Mouse (Mus musculus): ENCODE results near the gene Psd.

The Psd gene

GRCm38 (mm10) chr19:46322144-46322995, 4.6 kb downstream of the Psd start:
- no peak for ATAC-seq (ENCODE audit: insufficient number of reproducible peaks, low FRiP score, low TSS enrichment)

- ATAC-seq (ENCODE audit: insufficient number of reproducible peaks, low FRiP score, low TSS enrichment) = peak; percentile 32; the same call in 1 of the 2 replicates
These were observed 5.6 kb downstream of the Psd start for GRCm38 (mm10) chr19:46321101-46321943.

GRCm38 (mm10) chr19:46320076-46320785, 6.7 kb downstream of the Psd start:
- no peak for ATAC-seq (ENCODE audit: insufficient number of reproducible peaks, low FRiP score, low TSS enrichment)

GRCm38 (mm10) chr19:46318586-46319378, 8.2 kb downstream of the Psd start:
- no peak for ATAC-seq (ENCODE audit: insufficient number of reproducible peaks, low FRiP score, low TSS enrichment)

- no peak for ATAC-seq (ENCODE audit: insufficient number of reproducible peaks, low FRiP score, low TSS enrichment)
These were observed 8.9 kb downstream of the Psd start for GRCm38 (mm10) chr19:46318031-46318471.

- ATAC-seq (ENCODE audit: insufficient number of reproducible peaks, low FRiP score, low TSS enrichment) = no peak
These were observed 9.4 kb downstream of the Psd start for GRCm38 (mm10) chr19:46317546-46317885.

- no peak for ATAC-seq (ENCODE audit: insufficient number of reproducible peaks, low FRiP score, low TSS enrichment)
These were observed 10.0 kb downstream of the Psd start for GRCm38 (mm10) chr19:46316846-46317545.

GRCm38 (mm10) chr19:46315752-46316610, 11.0 kb downstream of the Psd start:
- ATAC-seq (ENCODE audit: insufficient number of reproducible peaks, low FRiP score, low TSS enrichment) = no peak

- no peak for ATAC-seq (ENCODE audit: insufficient number of reproducible peaks, low FRiP score, low TSS enrichment)
These were observed 11.8 kb downstream of the Psd start for GRCm38 (mm10) chr19:46314872-46315742.

GRCm38 (mm10) chr19:46314151-46314601, 12.8 kb downstream of the Psd start:
- ATAC-seq (ENCODE audit: insufficient number of reproducible peaks, low FRiP score, low TSS enrichment) = no peak

GRCm38 (mm10) chr19:46313591-46313990, 13.4 kb downstream of the Psd start:
- ATAC-seq (ENCODE audit: insufficient number of reproducible peaks, low FRiP score, low TSS enrichment) = no peak

GRCm38 (mm10) chr19:46313116-46313515, 13.8 kb downstream of the Psd start:
- no peak for ATAC-seq (ENCODE audit: insufficient number of reproducible peaks, low FRiP score, low TSS enrichment)

- no peak for ATAC-seq (ENCODE audit: insufficient number of reproducible peaks, low FRiP score, low TSS enrichment)
These were observed 14.4 kb downstream of the Psd start for GRCm38 (mm10) chr19:46312566-46312965.

GRCm38 (mm10) chr19:46311341-46311740, 15.6 kb downstream of the Psd start:
- ATAC-seq (ENCODE audit: insufficient number of reproducible peaks, low FRiP score, low TSS enrichment) = no peak

GRCm38 (mm10) chr19:46310312-46310865, 16.6 kb downstream of the Psd start:
- ATAC-seq (ENCODE audit: insufficient number of reproducible peaks, low FRiP score, low TSS enrichment) = no peak

- no peak for ATAC-seq (ENCODE audit: insufficient number of reproducible peaks, low FRiP score, low TSS enrichment)
These were observed 17.2 kb downstream of the Psd start for GRCm38 (mm10) chr19:46309651-46310305.

Measured in cerebellum, adult (tissue).